Mouse (Mus musculus) frontal cortex, postnatal 36 days (tissue): ENCODE data around the gene Ralgapa2.
A peak's percentile ranks its signal among the peaks of the same experiment; 100 is the strongest.

Experiments
- DNase-seq, 2 experiments: peaks; one replicate each; pipeline ENCODE4 v3.0.0; 2022; ENCODE audit warnings: low spot score in 2 of 2

The Ralgapa2 gene

DNA sequence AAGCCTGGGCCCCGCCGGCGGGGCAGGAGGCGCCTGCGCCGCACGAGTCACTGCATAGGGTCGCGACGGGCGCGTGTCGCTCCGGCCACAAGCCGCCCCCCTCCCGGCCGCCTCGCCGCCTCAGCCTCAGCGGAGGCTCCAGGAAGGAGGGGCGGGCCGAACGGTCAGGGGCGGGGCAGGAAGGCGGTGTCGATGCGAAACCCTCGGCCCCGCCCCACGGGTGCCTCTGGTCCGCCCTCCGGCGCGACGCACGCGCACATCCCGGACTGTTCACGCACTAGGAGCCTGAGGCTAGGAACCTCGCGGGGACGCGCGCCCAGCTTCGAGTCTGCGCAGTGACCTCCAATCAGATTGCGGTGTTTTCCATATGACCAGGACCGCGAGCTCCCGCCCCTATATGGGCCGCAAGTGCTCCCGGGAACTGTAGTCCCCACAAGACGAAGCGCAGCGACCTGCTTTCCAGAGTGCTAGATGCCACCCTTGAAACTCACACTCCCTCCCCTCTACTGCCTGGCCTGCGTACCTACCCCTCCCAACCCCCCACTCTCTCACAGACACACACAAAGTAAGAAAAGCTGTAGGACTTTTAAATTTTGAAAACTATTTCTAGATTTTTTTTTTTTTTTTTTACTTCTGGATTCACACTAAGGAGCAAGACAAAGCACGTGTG lies at the start of gene Ralgapa2:
Gene Ralgapa2 (minus strand): TSS at position 434 of the 670 bp plus-strand sequence.
- DNase-seq = peak; percentile 99 to 100

DNA sequence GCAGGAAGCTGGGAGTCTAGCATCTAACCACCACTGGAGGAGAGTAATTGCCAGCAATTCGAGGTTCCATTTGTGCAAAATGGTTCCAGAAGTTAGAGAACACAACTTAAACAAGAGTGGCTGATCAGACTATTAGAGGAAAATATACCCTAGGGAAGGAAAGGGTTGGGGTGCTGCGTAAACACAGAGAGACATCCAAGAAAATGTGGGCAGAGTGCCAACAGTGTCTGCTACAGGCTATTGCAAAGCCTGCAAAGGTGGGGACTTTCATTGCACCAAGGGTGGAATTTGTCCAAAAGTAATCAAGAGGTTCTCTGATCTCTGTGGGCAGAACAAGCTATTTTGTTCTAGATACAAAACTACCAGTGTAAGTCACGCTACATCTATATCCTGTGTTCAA lies 49.4 kb upstream of the Ralgapa2 start:
- no peak for DNase-seq

DNA sequence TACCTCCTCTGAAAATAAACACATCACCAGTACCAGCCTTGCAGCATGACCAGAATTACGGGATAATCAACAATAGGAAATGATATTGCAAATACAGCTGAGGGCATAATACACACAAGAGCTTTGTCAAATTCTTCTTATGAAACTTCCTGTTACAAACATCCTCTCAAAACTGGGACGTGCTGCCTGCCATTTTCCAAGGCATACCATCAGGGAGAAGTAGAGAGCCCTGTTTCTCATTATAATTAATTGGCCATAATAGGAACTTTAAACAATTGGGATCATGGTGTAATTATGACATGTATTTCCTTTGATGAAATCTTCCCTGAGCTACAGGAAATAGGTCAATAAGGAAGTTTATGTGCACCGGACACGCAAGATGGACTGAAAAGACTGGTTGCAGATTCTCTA lies 48.5 kb upstream of the Ralgapa2 start:
- no peak for DNase-seq

DNA sequence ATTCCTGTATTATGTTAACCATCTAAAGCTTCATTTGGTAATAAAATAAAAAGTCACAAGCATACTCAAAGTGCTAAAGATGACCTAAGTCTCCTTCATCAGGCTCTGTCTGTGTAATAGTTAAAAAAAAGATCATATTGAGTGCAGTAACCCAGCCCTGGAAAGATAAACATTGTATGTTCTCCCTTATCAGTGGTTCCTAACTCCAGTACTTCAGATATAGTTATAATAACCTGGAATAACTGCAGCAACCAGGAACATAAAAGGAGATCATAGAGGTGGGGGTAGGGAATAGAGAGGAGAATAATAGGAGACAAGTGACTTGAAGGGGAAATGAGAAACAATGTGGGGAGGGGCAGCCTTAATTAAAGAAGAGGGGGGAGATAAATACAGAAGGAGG lies 44.0 kb upstream of the Ralgapa2 start:
- no peak for DNase-seq

DNA sequence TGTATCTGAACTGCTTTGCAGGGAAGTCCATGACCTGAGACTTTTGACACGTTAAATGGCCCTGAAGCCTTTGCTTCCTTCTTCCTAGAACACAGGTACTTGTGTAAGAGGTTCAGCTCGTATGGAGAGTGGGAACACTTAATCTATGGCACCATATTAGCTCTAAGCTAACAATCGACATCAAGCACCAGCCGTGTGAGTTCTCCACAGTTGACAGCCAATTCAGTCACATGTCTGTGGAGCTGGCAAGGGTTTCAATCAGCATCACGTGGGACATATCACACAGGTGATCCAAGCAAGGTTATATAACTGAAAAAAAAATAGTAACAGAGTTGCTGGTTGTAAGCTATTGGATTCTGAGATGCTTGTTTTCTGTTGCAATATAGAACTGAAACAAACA lies 43.2 kb upstream of the Ralgapa2 start:
- no peak for DNase-seq

DNA sequence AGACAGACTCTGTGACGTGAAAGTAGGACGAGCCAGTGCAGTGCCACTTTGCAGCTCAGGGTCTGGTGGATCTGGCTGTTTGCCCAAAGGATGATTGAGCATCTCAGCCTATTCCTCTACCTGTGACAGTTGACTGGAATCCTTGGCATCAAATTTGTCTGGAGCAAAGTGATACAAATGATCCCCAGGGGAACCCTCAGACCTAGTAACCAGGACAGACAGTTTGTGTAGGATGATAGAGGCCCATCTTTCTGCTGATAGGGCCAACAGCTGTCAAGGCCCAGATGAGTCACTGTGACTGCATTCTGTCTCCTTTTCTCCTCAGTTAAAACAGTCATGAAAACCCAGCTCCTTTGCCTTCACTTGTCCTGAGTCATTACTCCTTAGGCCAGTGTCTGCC lies 41.6 kb upstream of the Ralgapa2 start:
- DNase-seq = peak; percentile 25 to 34

DNA sequence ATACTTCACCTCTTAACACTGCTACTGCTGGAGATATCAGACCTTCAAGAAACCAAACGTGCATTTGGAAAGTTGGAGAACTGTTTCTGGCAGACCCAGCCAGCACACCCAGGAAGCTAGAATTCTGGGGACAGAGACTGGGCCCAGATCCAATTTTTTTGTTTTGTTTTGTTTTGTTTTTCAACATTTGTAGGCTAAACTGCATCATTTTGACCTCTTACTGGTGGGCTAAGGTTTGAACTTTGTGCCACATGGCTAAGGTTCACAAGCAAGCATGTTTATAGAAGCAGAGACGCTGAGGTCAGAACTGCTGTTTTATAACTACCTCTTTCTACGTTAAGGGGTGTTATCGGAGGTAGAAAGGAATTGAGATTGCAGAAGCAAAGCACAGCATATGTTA lies 39.7 kb upstream of the Ralgapa2 start:
- DNase-seq = no peak

DNA sequence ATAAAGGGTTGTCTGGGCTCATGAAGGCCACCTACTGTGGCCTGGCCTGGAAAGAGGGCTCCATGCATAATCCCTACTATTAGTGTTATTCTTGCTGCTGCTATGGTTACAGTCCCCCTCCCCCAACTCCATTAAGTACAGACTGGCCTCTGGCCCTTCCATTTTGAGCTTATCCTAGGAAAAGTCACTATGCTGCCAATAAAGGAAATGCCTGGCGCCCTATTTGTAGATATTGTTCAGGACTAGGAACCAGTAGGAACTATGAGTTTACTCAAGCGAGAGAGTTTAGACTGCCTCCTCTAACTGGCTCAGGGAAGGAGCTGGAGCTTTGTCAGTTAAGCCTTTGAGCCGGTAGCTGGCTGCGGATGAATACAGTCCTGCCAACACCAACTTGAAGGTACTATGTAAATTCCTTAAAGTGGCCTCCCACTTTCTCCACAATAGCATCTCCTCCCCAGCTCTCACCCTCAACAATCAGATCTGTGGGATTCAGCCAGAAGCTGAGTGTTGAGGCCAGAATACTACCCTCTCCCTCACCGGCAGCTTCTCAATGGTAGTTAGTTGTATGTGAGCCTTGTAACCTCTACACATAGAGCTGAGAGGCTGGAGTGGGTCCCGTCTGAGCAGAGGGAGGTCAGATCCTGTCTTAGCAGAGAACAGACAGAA lies 37.1 kb upstream of the Ralgapa2 start:
- peak in 1 of 2 experiments; percentile 45 for DNase-seq

DNA sequence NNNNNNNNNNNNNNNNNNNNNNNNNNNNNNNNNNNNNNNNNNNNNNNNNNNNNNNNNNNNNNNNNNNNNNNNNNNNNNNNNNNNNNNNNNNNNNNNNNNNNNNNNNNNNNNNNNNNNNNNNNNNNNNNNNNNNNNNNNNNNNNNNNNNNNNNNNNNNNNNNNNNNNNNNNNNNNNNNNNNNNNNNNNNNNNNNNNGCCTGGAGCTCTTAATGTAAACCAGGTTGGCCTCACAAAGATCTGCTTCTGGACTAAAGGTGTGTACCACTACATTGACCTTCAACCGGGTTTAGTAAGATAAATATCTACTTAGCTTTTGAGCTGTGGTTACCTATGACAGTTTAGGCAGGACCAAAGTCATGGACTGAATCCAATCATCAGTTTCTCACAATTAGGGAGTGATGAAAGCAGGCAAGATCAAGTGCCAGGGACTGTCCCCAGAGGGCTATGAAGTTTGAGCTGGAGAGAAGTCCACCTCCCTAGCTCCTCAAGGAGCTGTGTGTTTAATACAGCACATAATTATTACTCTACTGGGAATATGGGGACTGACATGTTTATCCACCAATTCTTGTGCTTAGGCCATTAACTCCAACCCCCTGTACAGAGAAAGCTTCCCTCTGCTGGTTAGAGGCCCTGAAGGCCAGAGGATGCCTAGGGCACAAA lies 32.1 kb upstream of the Ralgapa2 start:
- no peak for DNase-seq

DNA sequence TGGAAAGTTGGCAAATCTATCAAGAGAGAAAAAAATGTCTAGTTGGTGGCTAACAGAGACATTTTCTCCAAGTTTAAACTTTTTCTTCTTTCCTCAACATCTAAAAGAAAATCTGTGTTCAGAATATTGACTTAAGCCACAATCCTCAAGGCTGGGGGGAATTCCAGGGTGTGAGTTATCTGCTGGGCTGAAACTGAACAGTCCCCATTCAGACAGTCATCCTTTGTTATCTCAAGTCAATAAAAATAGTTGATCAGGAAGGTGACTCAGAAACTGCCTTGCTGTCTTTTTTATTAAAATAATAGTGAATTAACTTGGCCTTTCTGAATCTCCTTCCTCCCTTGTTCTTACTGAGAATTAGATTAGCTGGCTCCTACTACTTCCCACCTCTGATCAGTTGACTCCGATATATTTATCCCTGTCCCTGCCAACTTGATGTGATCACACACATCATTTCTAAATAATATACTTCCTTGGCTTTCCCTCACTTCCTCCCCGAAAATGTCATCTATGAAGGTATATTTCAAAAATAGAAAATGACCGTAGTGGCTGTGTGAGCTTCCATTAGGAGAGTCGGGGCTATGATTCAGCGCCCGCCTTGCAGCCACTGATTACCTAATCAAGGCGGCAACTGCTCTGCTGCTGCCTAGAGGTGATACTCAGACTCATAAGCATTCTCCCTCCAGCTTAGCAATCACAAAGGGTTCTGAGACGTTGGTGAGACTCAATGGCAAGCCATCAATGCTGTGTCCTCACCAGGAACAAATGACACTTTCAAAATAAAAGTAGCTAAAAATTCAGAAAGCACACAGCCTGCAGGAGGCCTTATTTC lies 21.2 kb upstream of the Ralgapa2 start:
- DNase-seq = no peak

DNA sequence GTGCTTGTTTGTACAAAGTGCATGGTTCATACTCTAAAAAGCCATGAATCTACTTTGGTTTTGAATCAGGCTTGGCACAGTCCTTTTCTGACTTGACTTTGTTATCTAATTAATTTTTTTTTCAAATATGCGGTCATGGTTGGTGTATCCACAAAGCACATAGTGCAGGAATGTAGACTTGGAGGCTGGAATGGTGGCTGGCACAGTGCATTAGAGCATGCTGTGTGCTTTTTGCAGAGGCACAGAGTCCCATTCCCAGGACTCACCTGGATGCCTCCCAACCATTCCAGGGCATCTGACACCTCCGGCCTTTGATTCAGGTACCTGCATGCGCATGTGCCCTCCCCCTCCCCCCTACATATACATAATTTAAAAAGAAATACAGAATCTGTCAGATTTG lies 20.3 kb upstream of the Ralgapa2 start:
- no peak for DNase-seq

DNA sequence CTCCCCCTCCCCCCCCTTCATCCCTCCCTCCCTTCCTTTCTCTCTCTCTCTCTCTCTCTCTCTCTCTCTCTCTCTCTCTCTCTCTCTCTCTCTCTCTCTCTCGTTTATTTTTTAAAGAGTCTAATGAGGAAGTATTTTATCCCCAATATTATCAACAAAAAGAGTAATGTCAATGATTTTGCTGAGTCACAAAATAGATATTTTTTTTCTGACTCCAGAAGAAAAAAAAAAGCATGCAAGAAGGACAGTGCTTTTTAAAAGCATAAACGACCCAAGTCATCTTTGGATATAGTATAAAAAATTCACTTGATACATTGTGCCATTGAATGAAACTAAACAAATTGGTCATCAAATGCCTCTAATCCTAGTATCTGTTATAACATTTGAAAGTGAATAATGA lies 13.3 kb upstream of the Ralgapa2 start:
- DNase-seq = no peak

DNA sequence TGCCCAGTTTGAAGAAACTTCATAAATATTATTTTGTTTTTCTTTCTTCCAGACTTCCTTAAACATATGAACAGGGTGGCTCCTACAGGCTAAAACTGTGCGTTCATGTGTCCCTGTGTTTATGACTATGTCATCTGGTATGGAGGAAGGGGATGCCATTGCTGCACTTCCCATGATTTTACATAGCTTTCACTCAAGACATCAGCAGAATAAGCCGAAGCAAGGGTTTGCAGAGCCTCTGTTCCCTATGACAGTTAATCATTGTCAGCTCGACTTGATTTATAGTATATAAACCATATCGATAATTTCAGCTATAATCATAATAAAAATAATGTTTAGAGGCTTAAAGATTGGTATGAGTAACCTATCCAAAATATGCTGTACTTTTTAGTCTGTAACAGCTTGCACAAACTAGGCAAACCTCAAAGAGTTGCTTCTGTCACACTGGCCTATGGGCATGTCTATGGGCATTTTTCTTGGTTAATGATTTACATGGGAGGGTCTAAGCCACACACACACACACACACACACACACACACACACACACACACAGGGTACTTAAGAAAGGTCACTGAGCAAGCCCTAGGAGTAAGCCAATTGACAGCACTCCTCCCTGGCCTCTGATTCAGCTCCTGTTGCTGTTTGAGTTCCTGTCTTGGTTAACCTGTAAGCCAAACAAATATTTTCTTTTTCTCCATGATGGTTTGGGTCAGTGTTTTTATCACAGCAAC lies 12.7 kb upstream of the Ralgapa2 start:
- DNase-seq = no peak

DNA sequence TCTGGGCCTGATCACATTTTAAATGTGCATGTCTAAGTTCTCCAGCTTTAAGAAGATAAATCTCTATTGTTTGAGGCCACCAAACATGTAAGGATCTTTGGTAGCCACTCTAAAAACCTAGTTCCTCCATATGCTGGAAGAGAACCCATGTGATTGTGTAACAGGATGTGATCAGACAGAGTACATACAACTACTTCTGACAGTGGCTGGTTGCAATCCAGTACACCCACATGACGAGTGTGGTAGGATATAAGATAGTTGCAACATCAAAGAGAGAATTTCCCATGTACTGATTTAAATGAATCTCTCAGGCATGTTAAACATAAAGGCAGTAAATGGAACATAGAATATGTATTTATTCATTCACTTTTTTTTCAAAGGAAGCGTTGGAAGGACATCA lies 4.8 kb upstream of the Ralgapa2 start:
- DNase-seq = peak in 1 of 2 experiments; percentile 14

DNA sequence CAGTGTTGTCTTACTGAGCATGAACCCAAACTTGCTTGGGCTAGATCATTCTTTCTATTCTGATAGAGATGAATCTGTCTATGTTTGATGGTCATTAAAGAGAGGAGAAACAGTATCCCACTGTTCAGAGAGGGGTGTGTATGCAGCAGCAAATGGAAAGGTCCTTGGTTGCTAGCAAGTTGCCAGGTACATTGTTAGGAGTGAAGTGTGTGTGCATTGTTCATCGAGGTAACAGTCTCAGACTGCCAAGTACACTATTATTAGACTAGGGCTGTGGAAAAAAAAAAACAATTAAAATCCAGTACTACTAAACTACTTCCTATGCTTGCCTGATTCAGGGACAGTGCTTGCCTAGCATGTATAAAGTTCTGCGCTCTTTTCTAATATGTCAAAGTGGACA lies 2.9 kb upstream of the Ralgapa2 start:
- DNase-seq = no peak

DNA sequence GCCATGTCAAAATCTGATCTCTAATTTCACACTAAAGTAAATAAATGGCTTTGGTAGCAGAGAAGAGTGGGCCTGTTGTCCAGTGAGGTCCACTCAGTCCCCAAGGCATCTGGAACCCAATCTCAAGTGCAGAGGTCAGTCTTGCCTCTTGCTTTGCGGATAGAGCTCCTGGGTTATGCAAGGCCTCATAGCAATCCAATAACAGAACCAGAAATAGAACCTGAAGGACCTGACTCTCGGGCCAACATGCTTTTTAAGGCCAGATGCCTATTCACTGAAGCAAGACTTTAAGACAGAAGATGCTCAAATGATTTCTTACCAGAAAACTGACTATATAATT lies 407 bp upstream of the Ralgapa2 start:
- peak in 1 of 2 experiments; percentile 12 for DNase-seq

DNA sequence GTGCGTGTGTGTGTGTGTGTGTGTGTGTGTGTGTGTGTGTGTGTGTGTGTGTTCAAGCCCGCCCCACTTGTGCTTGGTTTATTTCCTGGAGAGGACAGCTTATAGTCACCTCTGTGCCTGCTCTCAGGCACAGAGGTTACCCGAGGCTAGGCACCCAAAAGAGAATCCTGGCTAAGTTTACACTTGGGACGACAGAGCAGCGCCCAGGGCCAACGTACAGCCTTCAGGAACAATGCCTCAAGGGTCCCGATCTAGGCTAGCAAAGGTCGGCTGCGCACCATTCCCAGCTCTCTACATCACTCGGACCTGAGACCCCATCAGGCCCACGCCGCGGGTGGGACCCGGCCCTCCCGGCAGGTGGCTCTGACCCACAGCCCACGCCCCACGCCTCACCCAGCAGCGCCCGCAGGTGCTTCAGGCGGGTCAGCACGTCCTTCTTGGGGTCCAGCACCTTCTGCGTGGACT lies 711 bp downstream of the Ralgapa2 start:
- no peak for DNase-seq

DNA sequence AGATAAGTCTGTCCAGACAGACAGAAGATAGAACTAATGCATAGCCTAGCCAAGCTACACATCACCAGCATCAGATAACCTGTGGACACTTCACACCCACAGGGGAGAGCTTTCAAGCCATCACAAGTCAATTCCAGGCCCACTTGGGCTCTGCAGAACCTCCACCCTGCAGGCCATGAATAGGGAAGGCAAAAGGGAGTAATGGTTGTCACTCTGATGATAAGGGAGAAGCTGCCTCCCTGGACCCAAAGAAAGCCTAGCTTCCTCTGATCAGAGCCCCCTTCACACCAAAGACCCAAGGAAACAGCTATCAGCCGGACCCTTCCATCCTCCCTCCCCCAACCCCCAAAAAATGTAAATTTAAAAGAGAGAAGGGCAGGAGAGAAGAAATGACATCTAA lies 1.4 kb downstream of the Ralgapa2 start:
- DNase-seq = no peak

DNA sequence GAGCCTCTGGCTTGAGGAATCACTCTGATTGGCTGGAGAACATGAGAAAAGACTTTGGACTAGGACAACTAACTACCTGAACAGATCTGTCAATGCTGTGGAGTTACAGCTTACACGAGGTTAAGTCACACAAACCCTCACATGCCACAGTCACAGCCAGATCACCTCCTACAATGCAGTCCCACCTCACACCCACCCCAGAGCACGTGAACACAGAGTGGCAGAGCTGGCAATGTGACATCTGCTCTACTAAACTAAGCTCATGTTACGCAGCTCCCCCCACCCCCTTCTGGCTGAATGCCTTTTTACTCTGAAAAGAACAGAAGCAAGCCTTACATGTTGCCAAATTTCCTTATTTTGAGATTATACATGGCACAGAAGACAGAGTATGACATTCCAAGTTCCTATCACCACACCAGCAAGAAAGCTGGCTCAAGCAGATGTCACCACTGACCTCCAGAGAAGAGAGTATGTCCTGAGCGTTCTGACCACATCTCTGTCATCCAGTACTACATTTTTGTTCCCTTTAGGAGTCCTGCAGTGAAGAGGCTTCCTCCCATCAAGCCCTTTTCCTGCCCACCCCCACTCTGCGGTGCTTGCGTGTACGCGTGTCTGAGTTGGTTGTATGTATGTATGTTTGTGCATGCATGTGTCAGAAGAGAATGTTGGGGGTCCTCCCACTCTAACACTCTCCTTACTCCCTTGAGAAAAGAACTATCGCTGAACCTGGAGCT lies 9.4 kb downstream of the Ralgapa2 start:
- peak; percentile 71 to 82 for DNase-seq

DNA sequence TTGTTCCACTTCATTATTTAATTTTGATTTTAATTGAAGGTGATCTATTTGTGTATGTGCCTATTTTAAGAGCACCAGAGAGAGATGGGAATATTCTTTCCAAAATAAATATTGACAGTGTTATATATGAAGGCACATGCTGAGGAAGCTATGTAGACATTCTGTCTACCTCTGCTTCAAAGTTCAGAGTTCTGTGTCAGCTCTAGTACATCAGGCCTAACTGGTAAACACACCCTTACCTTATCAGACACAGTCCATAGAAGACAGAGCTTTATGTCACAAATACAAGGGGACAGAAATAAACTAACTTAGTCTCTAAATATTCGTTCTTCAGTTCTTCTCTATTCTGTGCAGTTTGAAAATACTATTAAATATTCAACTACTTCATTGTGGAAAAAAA lies 12.1 kb downstream of the Ralgapa2 start:
- no peak for DNase-seq

DNA sequence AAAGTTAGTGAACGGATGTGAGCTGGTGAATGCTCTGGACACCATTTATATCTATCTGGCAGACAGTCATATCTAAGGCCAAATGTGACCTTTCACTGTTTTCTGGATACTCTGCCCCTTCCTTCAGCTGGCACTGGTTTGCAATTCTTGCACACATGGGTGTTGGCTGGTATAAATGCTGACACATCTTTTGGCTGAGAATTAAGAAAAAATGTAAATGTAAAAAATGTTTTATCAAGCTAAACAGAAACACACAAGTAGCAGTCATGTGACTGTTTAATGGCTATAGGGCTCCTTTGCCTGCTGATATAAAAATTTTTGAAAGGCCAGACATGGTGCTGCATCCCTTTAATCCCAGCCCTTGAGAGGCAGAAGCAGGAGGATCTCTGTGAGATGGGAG lies 13.0 kb downstream of the Ralgapa2 start:
- DNase-seq = no peak
